Mouse (Mus musculus) layer of hippocampus, postnatal 36 days (tissue): Measurements from ENCODE around the gene P4hb. TPM values are rescaled to one million over a fixed set of nuclear protein-coding genes. Genes with fewer than 3 reads are reported as not detected.
"Not testable (repeated sequence)": the region's sequence is repeated elsewhere in the genome, so short reads cannot be mapped to it uniquely, and the experiment has no call there.

ENCODE experiments used
- DNase-seq, 2 experiments: peaks; one replicate each; pipeline ENCODE4 v3.0.0; 2022
- total RNA-seq, 2 experiments: library from RNA; stranded (reverse); gene quantifications; 2 replicates each; pipeline ENCODE4 v1.2.3; 2021

The P4hb gene
- total RNA-seq, 2 experiments from 2014 or later = 118 to 122 TPM

- DNase-seq = no peak
Measured at GRCm38 (mm10) chr11:120538955-120539284, 34.1 kb downstream of the P4hb start.

DNA sequence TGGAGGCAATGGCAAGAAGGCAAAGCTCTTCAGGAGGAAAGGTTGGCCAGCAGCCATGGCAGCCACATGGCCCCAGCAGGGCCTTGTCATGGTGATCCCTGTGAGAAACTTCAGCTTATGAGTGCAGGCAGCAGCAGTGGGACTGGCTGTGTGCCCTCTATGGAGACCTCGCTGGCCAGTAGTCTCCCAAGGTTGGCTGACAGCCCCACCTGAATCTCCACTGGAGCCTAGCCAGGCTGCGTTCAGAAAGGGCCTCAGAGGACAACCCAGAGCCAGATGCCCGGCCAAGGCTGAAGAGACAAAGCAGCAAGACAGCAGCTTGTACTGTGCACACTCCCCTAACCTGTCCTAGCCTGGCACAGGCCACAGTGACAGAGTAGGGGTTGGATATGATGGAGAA, 34.6 kb downstream of the P4hb start:
- no peak for DNase-seq

DNA sequence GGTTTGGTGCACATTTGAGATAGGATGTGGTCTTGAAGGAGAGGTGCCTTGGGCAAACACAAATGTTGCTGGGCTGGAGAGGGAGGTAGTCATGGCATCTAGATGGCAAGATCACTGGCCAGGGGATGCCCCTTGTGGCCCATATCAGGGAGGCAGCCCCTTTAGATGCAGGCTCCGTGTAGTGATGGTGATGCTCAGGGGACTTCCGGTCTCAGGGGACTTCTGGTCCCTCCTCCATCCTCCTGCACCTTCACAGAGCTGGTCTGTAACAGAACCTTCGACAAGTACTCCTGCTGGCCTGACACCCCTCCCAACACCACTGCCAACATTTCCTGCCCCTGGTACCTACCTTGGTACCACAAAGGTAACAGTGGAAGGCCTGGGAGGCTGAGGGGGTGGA, 37.2 kb downstream of the P4hb start:
- DNase-seq = no peak

GRCm38 (mm10) chr11:120535145-120535544, 37.9 kb downstream of the P4hb start:
- no peak for DNase-seq

DNA sequence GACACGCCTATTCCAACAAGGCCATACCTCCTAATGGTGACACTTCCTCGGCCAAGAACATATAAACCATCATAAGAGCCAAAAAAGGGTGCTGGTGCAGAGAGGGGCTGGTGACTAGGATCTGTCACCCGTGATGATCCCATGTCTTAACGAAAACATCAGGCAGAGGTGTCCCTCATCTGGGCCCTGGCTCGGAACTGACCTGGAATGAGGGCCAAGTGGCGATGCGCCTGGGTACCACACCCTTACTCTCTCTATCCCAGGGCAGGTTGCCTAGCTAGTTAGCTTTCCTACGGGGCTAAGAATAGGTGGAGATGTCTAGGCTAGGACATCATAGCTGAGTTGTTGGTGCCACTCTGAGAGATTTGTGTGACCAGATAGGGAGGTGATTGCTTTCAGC, 39.0 kb downstream of the P4hb start:
- no peak for DNase-seq

DNA sequence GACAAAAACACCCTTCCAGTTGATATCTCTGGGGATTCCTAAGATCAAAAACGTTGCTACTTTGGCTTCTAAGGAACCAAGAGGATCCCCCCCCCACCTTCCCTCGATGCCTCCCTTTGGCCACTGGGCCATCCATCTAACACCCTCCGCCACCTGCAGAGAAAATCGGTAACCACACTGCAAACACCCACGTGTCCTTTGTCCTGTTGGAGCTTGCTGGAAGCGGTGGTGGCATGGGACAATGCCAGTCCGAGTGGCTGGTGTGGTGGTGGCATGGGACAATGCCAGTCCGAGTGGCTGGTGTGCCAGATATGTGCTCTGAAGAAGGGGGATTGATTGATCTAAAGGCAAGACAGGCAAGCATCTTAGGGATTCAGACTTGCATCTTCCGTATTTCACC, 41.4 kb downstream of the P4hb start:
- DNase-seq = no peak

GRCm38 (mm10) chr11:120530085-120530964, 42.7 kb downstream of the P4hb start, which contains the start of gene Gcgr:
Gene Gcgr, plus strand, starts transcription at chr11:120530699.
- DNase-seq = no peak

DNA sequence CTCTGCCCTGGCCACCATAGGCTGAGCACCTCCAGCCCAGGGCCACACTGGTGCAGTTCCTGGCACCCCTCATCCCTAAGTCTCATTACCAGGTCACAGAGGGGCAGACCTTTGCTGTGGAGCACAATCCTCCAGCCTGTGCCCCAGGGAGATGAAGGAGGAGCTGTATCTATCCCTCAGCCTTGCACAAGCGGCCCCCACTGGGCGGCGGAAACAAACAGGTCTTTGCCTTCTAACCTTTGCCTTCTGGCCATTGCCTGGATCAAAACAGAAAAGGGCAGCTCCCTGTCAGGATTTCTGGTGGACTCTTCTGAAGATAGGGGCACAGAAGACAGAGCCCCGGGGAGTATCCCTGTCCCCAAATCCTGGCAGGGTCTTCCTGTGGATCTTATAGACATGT, 44.1 kb downstream of the P4hb start:
- DNase-seq = no peak

GRCm38 (mm10) chr11:120527690-120528354, 45.2 kb downstream of the P4hb start:
- no peak for DNase-seq

- DNase-seq = no peak
Measured at GRCm38 (mm10) chr11:120525959-120526358, 47.1 kb downstream of the P4hb start.

DNA sequence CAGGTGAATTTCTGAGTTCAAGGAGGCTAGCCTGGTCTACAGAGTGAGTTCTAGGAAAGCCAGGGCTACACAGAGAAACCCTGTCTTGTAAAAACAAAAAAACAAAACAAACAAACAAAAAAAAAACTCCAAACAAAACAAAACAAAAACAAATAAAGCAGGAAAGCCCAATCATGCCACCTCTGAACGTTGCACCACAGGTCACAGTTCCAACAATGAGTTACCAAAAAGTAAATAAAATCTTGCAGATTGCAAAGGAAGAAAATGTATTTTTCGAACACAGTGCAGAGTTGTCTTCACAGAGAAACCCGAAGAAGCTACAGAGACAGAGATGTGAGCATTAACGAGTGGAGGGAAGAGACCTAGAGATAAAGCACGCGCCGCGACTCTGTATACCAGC, 50.5 kb downstream of the P4hb start:
- DNase-seq = no peak

- DNase-seq = peak in 1 of 2 experiments; percentile 17
Measured at GRCm38 (mm10) chr11:120520967-120521540, 52.0 kb downstream of the P4hb start.

- DNase-seq = no peak
Measured at GRCm38 (mm10) chr11:120520498-120520897, 52.6 kb downstream of the P4hb start.

- DNase-seq = no peak
Measured at GRCm38 (mm10) chr11:120519738-120520137, 53.3 kb downstream of the P4hb start.

GRCm38 (mm10) chr11:120518558-120518957, 54.5 kb downstream of the P4hb start:
- DNase-seq = no peak

GRCm38 (mm10) chr11:120518027-120518426, 55.0 kb downstream of the P4hb start:
- DNase-seq = peak; percentile 62 to 68

GRCm38 (mm10) chr11:120517147-120517546, 55.9 kb downstream of the P4hb start:
- no peak for DNase-seq

- peak; percentile 86 to 89 for DNase-seq
Measured at GRCm38 (mm10) chr11:120515611-120516010, 57.4 kb downstream of the P4hb start.

GRCm38 (mm10) chr11:120514262-120514661, 58.8 kb downstream of the P4hb start:
- not testable (repeated sequence) for DNase-seq

- DNase-seq = no peak
Measured at GRCm38 (mm10) chr11:120512790-120513453, 60.1 kb downstream of the P4hb start.

DNA sequence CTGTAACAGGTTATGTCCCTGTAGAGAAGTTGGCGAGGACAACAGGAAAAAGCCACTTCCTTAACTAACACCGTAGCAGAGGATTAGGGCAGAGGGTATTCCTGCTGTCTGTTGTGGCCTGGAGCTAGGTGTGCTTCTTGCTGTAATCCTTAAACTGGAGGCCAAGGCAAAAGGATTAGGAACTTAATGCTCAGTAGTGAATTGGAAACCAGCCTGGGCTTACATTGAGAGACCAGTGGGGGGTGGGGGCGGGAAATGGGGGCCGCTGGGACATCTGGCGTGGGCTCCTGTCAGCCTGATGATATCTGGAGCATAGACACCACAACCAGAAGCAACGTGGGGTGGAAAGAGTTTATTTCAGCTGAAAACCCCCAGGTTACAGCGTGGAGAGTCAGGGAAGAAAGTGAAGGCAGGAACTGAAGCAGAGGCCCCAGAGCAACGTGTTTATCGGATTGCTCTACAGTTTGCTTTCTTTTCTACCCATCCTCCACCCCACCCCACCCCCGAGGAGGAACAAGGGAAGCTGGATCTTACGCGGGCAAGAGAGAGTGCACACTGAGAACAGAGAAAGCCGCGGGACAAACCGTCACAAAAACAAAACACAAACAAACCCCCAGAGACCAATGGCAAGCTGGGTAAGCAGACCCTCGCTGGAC, 62.5 kb downstream of the P4hb start:
- DNase-seq = no peak
